Mouse (Mus musculus): Measurements from ENCODE around the gene Scn10a. TPM values are rescaled to one million over a fixed set of nuclear protein-coding genes. Genes with fewer than 3 reads are reported as not detected.

Scn10a gene
- total RNA-seq, 1 experiment: 0.04 TPM

DNA sequence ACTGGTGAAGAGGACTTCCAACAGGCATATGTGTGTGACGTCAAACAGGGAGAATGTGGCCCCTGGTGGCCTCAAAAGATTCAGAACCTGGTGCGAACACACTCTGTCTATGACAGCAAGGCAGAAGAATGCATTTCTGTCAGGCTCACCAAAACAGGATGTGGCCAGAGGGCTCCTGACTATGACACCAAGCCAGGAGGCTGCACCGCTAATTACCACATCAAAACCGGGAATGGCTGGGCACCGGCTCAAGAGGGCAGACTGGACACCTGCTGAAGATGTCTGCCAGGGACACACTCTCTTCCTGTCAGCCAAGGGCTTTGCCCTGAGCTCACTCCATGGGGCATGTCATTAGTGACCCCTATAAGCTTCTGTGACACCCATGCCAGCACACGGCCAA lies 155.5 kb downstream of the Scn10a start:
- no peak overlapping the region for H3K4me3 ChIP-seq (ENCODE audit: insufficient read depth in 1 of 2, low read depth in 1 of 2, low read length in 2 of 2, poor library complexity in 1 of 2, severe bottlenecking in 1 of 2)
- H3K9ac ChIP-seq (ENCODE audit: insufficient read depth, low read depth, low read length, poor library complexity, severe bottlenecking): no peak overlapping the region
- no peak overlapping the region for H3K27ac ChIP-seq (ENCODE audit: insufficient read depth, low read depth, low read length, poor library complexity, severe bottlenecking)
- DNase-seq (ENCODE audit: low read depth, low spot score): no peak
- no peak for TF ChIP-seq MAFK (IDR thresholded peaks at IDR 0.05; ENCODE audit: insufficient read depth, low read depth, low read length)
- no peak for TF ChIP-seq HCFC1 (IDR thresholded peaks at IDR 0.05; ENCODE audit: borderline replicate concordance, insufficient read depth, low read length)
- no peak for TF ChIP-seq ZNF384 (IDR thresholded peaks at IDR 0.05; ENCODE audit: low read depth, low read length)
- TF ChIP-seq ZC3H11A (IDR thresholded peaks at IDR 0.05; ENCODE audit: borderline replicate concordance, low read depth, low read length): no peak
- TF ChIP-seq CHD2 (IDR thresholded peaks at IDR 0.05; ENCODE audit: low read depth, low read length): no peak
- no peaks in the 10 kb centered on the region for H3K9me3 ChIP-seq (ENCODE audit: control insufficient read depth, insufficient read depth, low read depth, low read length)
- in situ Hi-C loops (cut with MboI; ENCODE audit: low sequenced_read_pairs in 2 of 2, unreplicated experiment in 2 of 2): no loop called here
- H3K4me1 ChIP-seq (ENCODE audit: control insufficient read depth in 2 of 2, insufficient read depth in 2 of 2, low read length in 2 of 2, poor library complexity in 1 of 2): peaks cover 0 to 40% of the 10 kb centered on the region in 2 experiments; a peak in 3 of 4 replicates
- H3K36me3 ChIP-seq (ENCODE audit: control insufficient read depth, insufficient read depth, low read length, poor library complexity, severe bottlenecking): no peaks in the 10 kb centered on the region

DNA sequence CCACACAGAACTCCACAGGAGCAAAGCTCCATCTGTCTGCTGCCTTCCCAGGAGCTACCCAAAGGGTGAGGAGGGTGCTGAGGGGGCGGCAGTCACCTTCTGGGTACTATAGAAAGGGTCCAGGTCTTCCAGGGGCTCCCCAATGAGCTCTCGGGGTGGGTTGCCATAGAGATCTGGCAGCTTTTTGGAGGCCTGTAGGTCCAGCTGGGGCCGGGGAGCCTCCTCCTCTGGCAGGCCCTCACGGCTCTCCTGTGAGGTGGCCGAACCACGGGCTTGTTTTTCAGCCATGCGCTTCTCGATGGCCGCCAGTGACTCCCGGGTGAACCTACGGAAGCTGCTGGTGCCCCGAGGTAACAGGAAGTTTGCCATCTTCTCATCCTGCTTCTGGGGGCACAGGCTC lies 156.9 kb downstream of the Scn10a start:
- in situ Hi-C loops (cut with MboI; ENCODE audit: low sequenced_read_pairs in 2 of 2, unreplicated experiment in 2 of 2): no loop called here
- TF ChIP-seq ZNF384 (IDR thresholded peaks at IDR 0.05; ENCODE audit: low read depth, low read length) (no peak), ZC3H11A (IDR thresholded peaks at IDR 0.05; ENCODE audit: borderline replicate concordance, low read depth, low read length) (no peak), HCFC1 (IDR thresholded peaks at IDR 0.05; ENCODE audit: borderline replicate concordance, insufficient read depth, low read length) (no peak), MAFK (IDR thresholded peaks at IDR 0.05; ENCODE audit: insufficient read depth, low read depth, low read length) (no peak), CHD2 (IDR thresholded peaks at IDR 0.05; ENCODE audit: low read depth, low read length) (no peak)
- Histone ChIP-seq H3K36me3 (ENCODE audit: control insufficient read depth, insufficient read depth, low read length, poor library complexity, severe bottlenecking) (no peaks in the 10 kb centered on the region), H3K27ac (ENCODE audit: insufficient read depth, low read depth, low read length, poor library complexity, severe bottlenecking) (no peak overlapping the region), H3K9me3 (ENCODE audit: control insufficient read depth, insufficient read depth, low read depth, low read length) (no peaks in the 10 kb centered on the region), H3K9ac (ENCODE audit: insufficient read depth, low read depth, low read length, poor library complexity, severe bottlenecking) (no peak overlapping the region), H3K4me1 (ENCODE audit: control insufficient read depth in 2 of 2, insufficient read depth in 2 of 2, low read length in 2 of 2, poor library complexity in 1 of 2) (peaks cover 0 to 37% of the 10 kb centered on the region in 2 experiments; a peak in 3 of 4 replicates), H3K4me3 (ENCODE audit: insufficient read depth in 1 of 2, low read depth in 1 of 2, low read length in 2 of 2, poor library complexity in 1 of 2, severe bottlenecking in 1 of 2) (no peak overlapping the region)
- no peak for DNase-seq (ENCODE audit: low read depth, low spot score)

DNA sequence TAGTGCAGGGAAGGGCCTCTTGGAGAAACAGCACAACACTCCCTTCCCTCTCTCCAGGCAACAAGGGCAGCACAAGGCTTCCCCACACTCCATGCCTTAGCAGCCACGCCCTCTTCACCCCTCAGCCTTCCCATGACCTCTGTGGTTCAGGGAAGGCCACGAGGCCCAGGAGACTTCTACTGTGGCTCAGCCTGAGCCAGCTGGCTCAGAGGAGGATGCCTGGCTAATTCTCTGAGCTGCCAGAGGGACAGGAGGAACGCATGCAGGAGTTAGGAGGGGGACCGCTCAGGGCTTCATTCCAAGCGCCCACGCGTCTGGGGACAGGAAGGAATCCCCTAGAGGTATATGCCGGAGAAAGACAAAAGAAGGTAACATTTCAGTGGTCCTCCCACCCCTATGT lies 157.4 kb downstream of the Scn10a start:
- Histone ChIP-seq H3K4me3 (ENCODE audit: insufficient read depth in 1 of 2, low read depth in 1 of 2, low read length in 2 of 2, poor library complexity in 1 of 2, severe bottlenecking in 1 of 2) (no peak overlapping the region), H3K27ac (ENCODE audit: insufficient read depth, low read depth, low read length, poor library complexity, severe bottlenecking) (no peak overlapping the region), H3K9me3 (ENCODE audit: control insufficient read depth, insufficient read depth, low read depth, low read length) (no peaks in the 10 kb centered on the region), H3K4me1 (ENCODE audit: control insufficient read depth in 2 of 2, insufficient read depth in 2 of 2, low read length in 2 of 2, poor library complexity in 1 of 2) (peaks cover 0 to 34% of the 10 kb centered on the region in 2 experiments; a peak in 3 of 4 replicates), H3K36me3 (ENCODE audit: control insufficient read depth, insufficient read depth, low read length, poor library complexity, severe bottlenecking) (no peaks in the 10 kb centered on the region), H3K9ac (ENCODE audit: insufficient read depth, low read depth, low read length, poor library complexity, severe bottlenecking) (no peak overlapping the region)
- TF ChIP-seq MAFK (IDR thresholded peaks at IDR 0.05; ENCODE audit: insufficient read depth, low read depth, low read length) (no peak), ZNF384 (IDR thresholded peaks at IDR 0.05; ENCODE audit: low read depth, low read length) (no peak)
- no peak for DNase-seq (ENCODE audit: low read depth, low spot score)
- in situ Hi-C loops (cut with MboI; ENCODE audit: low sequenced_read_pairs in 2 of 2, unreplicated experiment in 2 of 2): no loop called here

DNA sequence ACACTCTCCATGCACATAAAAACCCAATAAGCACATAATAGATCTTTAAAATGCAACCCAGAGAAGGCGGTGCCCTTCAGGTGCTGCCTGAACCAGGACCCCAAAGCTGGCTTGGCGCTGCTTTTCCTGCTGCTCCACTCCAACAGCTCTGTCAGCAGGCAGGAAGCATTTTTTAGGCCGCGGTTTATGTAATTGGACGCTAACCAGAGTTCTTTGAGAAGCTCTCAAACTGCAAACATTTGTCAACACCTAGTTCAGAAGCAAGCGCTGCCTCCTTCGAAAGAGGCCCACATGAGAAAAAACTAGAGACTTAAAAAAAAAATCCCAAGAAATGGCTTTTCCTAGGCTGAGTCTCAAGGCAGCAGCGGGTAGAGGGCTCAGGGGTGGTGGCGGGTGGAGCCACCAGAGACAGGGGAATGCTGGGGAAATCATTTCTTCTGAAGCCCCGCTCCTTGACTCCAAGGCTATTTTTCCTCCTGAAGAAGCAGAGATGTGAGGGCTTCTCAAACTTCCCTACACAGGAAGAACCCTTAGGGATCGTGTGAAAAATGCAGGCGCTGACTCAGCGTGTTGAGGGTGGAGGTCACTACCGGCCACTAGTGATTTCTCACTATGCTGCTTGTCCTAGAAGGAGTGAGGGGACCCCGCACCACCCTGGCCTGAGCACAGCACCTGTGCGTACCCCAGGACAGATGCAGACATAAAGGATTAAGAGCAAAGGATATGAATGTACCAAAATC lies 159.4 kb downstream of the Scn10a start:
- Histone ChIP-seq H3K4me3 (ENCODE audit: insufficient read depth in 1 of 2, low read depth in 1 of 2, low read length in 2 of 2, poor library complexity in 1 of 2, severe bottlenecking in 1 of 2) (no peak overlapping the region), H3K4me1 (ENCODE audit: control insufficient read depth in 2 of 2, insufficient read depth in 2 of 2, low read length in 2 of 2, poor library complexity in 1 of 2) (peaks cover 0 to 18% of the 10 kb centered on the region in 2 experiments; a peak in 2 of 4 replicates), H3K9ac (ENCODE audit: insufficient read depth, low read depth, low read length, poor library complexity, severe bottlenecking) (no peak overlapping the region), H3K9me3 (ENCODE audit: control insufficient read depth, insufficient read depth, low read depth, low read length) (no peaks in the 10 kb centered on the region), H3K27ac (ENCODE audit: insufficient read depth, low read depth, low read length, poor library complexity, severe bottlenecking) (no peak overlapping the region), H3K36me3 (ENCODE audit: control insufficient read depth, insufficient read depth, low read length, poor library complexity, severe bottlenecking) (no peaks in the 10 kb centered on the region)
- TF ChIP-seq MAFK (IDR thresholded peaks at IDR 0.05; ENCODE audit: insufficient read depth, low read depth, low read length) (peak; percentile 64; the same call in 1 of the 2 replicates), CHD2 (IDR thresholded peaks at IDR 0.05; ENCODE audit: low read depth, low read length) (no peak)
- in situ Hi-C loops (cut with MboI; ENCODE audit: low sequenced_read_pairs in 2 of 2, unreplicated experiment in 2 of 2): no loop called here
- no peak for DNase-seq (ENCODE audit: low read depth, low spot score)

Other genes starting within 250 kb of the Scn10a start
- gene Scn5a, start 140.3 kb downstream of the Scn10a start, total RNA-seq (2012; rRNA removed): 0.76 and 0.95 TPM in 2 replicates
- 0.11 and 0.18 TPM in 2 replicates for gene Scn11a, start 106.1 kb upstream of the Scn10a start, total RNA-seq (2012; rRNA removed)
- gene Wdr48, start 175.6 kb upstream of the Scn10a start, total RNA-seq (2012; rRNA removed): 33.8 and 35.3 TPM in 2 replicates
- 16.8 and 21.5 TPM in 2 replicates for gene Gorasp1, start 218.2 kb upstream of the Scn10a start, total RNA-seq (2012; rRNA removed)
- gene Ttc21a, start 218.3 kb upstream of the Scn10a start, total RNA-seq (2012; rRNA removed): 0.40 and 0.79 TPM in 2 replicates

All from ES-E14 (cell line).